Mouse (Mus musculus): ENCODE results near the gene Kdm6b. TPM values are rescaled to one million over a fixed set of nuclear protein-coding genes. Genes with fewer than 3 reads are reported as not detected.

Gene Kdm6b
- polyA plus RNA-seq, 1 experiment, result 7.3 TPM

GRCm38 (mm10) chr11:69419443-69419812, 6.0 kb upstream of the Kdm6b start:
- DNase-seq (ENCODE audit: low read depth), result no peak

GRCm38 (mm10) chr11:69418481-69419442, 5.3 kb upstream of the Kdm6b start:
- DNase-seq (ENCODE audit: low read depth), result no peak

- DNase-seq (ENCODE audit: low read depth), result no peak
These were observed 4.2 kb upstream of the Kdm6b start for GRCm38 (mm10) chr11:69417449-69418384.

- no peak for DNase-seq (ENCODE audit: low read depth)
These were observed 3.5 kb upstream of the Kdm6b start for GRCm38 (mm10) chr11:69416921-69417448.

- no peak for DNase-seq (ENCODE audit: low read depth)
These were observed 3.0 kb upstream of the Kdm6b start for GRCm38 (mm10) chr11:69416509-69416908.

- no peak for DNase-seq (ENCODE audit: low read depth)
These were observed 2.4 kb upstream of the Kdm6b start for GRCm38 (mm10) chr11:69415668-69416451.

- no peak for DNase-seq (ENCODE audit: low read depth)
These were observed 1.8 kb upstream of the Kdm6b start for GRCm38 (mm10) chr11:69415327-69415667.

- no peak for DNase-seq (ENCODE audit: low read depth)
These were observed 1.2 kb upstream of the Kdm6b start for GRCm38 (mm10) chr11:69414421-69415326.

- no peak for DNase-seq (ENCODE audit: low read depth)
These were observed 927 bp downstream of the Kdm6b start for GRCm38 (mm10) chr11:69412548-69412947.

- DNase-seq (ENCODE audit: low read depth), result no peak
These were observed 1.8 kb downstream of the Kdm6b start for GRCm38 (mm10) chr11:69411538-69412203.

GRCm38 (mm10) chr11:69411073-69411535, 2.4 kb downstream of the Kdm6b start:
- no peak for DNase-seq (ENCODE audit: low read depth)

- no peak for DNase-seq (ENCODE audit: low read depth)
These were observed 3.0 kb downstream of the Kdm6b start for GRCm38 (mm10) chr11:69410310-69411072.

- DNase-seq (ENCODE audit: low read depth), result no peak
These were observed 3.5 kb downstream of the Kdm6b start for GRCm38 (mm10) chr11:69410045-69410309.

GRCm38 (mm10) chr11:69409378-69410044, 4.0 kb downstream of the Kdm6b start:
- no peak for DNase-seq (ENCODE audit: low read depth)

GRCm38 (mm10) chr11:69408541-69409377, 4.7 kb downstream of the Kdm6b start:
- no peak for DNase-seq (ENCODE audit: low read depth)

- DNase-seq (ENCODE audit: low read depth), result no peak
These were observed 5.8 kb downstream of the Kdm6b start for GRCm38 (mm10) chr11:69407724-69408004.

- DNase-seq (ENCODE audit: low read depth), result no peak
These were observed 6.4 kb downstream of the Kdm6b start for GRCm38 (mm10) chr11:69406867-69407723.
